Mouse (Mus musculus) limb, embryonic 13.5 days (tissue): Measurements from ENCODE around the gene Prdx5. TPM values are rescaled to one million over a fixed set of nuclear protein-coding genes. Genes with fewer than 3 reads are reported as not detected.

Experiments
- ATAC-seq: fragments of 200-750 bp; cut with Nextera tagmentation; 2 replicates; pipeline ENCODE4 v1.8.0; 2017; ENCODE audit warnings: low read depth, moderate number of reproducible peaks, moderate TSS enrichment; ENCODE audit not compliant: low FRiP score
- H3K27ac ChIP-seq: fragments of 300-500 bp; sonication (generic); 2 replicates; pipeline ENCODE4 v1.5.1; 2015; ENCODE audit warnings: inconsistent platforms, mild to moderate bottlenecking, moderate library complexity
- H3K27me3 ChIP-seq: fragments of 300-500 bp; sonication (generic); 2 replicates; pipeline ENCODE4 v1.6.1; 2015; ENCODE audit warnings: mild to moderate bottlenecking, inconsistent platforms
- H3K36me3 ChIP-seq: fragments of 300-500 bp; sonication (generic); 2 replicates; pipeline ENCODE4 v1.6.1; 2015; ENCODE audit warnings: inconsistent platforms, mild to moderate bottlenecking, moderate library complexity
- H3K4me1 ChIP-seq: fragments of 300-500 bp; sonication (generic); 2 replicates; pipeline ENCODE4 v1.6.1; 2015; ENCODE audit warnings: inconsistent platforms
- H3K4me2 ChIP-seq: fragments of 300-500 bp; sonication (generic); replicated peaks from 2 replicates; pipeline ENCODE4 v1.6.1; 2015; ENCODE audit warnings: inconsistent platforms, mild to moderate bottlenecking, moderate library complexity
- H3K4me3 ChIP-seq: fragments of 300-500 bp; sonication (generic); 2 replicates; pipeline ENCODE4 v1.5.1; 2015; ENCODE audit warnings: moderate library complexity, mild to moderate bottlenecking, inconsistent platforms
- H3K9ac ChIP-seq: fragments of 300-500 bp; sonication (generic); 2 replicates; pipeline ENCODE4 v1.6.1; 2015; ENCODE audit warnings: mild to moderate bottlenecking, inconsistent platforms
- H3K9me3 ChIP-seq: fragments of 300-500 bp; sonication (generic); 2 replicates; pipeline ENCODE4 v1.6.1; 2016; ENCODE audit warnings: inconsistent platforms
- WGBS: fragments of 180-500 bp; shearing (Covaris S2); methylation state at CpG from one replicate; pipeline ENCODE4 v1.1.7; 2015; 5-methylcytosine and 5-hydroxymethylcytosine counted together
- microRNA-seq: library from miRNA; unstranded; fragments of <30 nt; microRNA quantifications from one replicate; pipeline ENCODE4, GENCODE M21; 2016
- polyA plus RNA-seq: library from polyadenylated mRNA; unstranded; fragments of >200 nt; fragmentation: Nextera tagmentation; extraction: Ambion mirVana; gene quantifications from 2 replicates; pipeline ENCODE4 v1.2.1, GENCODE M21; 2015

The Prdx5 gene
- polyA plus RNA-seq, 1 experiment from 2014 or later, result 223 TPM

DNA sequence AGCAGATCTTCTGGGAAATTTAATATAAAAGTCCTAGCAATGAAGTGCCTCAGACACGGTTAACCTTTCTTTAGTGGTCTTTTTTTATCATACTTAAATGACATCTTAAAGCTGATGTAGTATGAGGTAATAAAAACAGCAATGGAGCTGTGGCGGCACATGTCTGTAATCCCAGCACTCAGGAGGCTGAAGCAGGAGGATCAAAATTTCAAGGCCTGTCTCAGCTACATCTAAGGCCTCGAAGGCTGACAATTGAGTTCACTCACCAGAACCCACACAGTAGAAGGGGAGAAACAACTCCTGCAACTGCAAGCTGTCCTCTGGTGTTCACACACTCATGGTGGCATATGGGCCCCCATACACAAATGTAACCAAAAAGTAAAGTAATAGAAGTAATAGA lies 49.9 kb downstream of the Prdx5 start:
- Histone ChIP-seq H3K9ac (no peak overlapping the region), H3K27me3 (peaks cover 15% of the 10 kb centered on the region), H3K27ac (no peak overlapping the region), H3K4me2 (no peak overlapping the region), H3K4me1 (peaks cover 12% of the 10 kb centered on the region), H3K36me3 (no peaks in the 10 kb centered on the region), H3K9me3 (no peaks in the 10 kb centered on the region), H3K4me3 (no peak overlapping the region)
- no peak for ATAC-seq
- 80% methylated on average over 3 of the region's 3 CpGs for WGBS

DNA sequence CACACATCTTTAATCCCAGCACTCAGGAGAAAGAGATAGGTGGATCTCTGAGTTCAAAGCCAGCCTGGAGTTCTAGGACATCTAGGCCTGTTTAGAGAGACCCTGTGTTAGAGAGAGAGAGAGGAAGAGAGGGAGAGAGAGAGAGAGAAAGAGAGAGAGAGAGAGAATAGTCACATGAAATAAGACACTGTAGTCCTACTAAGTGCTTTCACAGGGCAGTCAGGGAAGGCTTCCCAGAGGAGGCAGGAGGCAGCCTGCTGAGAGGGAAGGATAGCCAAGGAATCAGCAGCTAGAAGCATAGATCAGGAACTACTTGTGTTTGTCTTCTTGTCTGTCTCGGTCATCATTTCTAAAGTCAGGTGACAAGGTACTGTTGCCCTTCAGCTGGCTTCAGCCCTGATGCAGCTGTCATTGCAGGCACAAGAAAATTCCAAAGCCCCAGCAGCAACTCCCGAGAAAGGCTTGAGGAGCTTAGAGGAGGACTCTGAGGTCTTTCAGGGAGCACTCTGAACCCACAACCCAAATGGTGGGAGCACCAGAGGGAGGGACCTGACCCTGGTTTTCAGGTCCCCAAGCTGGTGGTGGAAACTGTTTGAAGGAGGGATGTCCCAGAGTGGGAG lies 50.8 kb downstream of the Prdx5 start:
- H3K27me3 ChIP-seq, result peaks cover 23% of the 10 kb centered on the region
- H3K4me3 ChIP-seq, result no peak overlapping the region
- ATAC-seq, result no peak
- peaks cover 13% of the 10 kb centered on the region for H3K4me1 ChIP-seq
- WGBS, result 74% methylated on average over 2 of the region's 2 CpGs
- H3K9me3 ChIP-seq, result no peaks in the 10 kb centered on the region
- H3K9ac ChIP-seq, result peak overlapping the region; percentile 8; the same call in 1 of the 2 replicates
- no peaks in the 10 kb centered on the region for H3K36me3 ChIP-seq
- H3K27ac ChIP-seq, result no peak overlapping the region
- H3K4me2 ChIP-seq, result no peak overlapping the region

DNA sequence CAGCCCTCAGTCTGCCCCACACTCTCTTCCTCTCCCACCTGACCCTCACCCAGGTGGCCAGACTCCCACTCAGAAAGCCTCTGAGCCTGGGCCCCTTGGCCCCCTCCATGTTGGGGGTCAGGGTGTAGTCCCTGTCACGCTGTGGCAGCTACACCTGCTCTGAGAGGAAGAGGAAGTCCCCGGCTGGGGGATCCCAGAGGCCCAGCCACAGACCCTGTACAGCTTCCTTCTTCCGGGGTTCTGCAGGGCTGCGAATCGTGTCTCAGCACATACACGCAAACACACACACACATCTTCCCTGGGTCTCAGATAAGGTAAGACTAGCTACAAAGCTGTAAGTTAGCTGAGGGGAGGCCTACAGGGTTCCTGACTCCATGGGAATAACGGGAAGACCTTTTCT lies 51.9 kb downstream of the Prdx5 start, which contains the start of gene Ccdc88b:
TSS of gene Ccdc88b (minus strand) at position 181 of the 400 bp plus-strand sequence.
- no peak within 1 kb of the TSS for H3K27ac ChIP-seq
- no peak for ATAC-seq
- peak within 1 kb of the TSS; percentile 8; the same call in 1 of the 2 replicates for H3K9ac ChIP-seq
- H3K36me3 ChIP-seq, result no peaks in the 10 kb centered on the region
- H3K27me3 ChIP-seq, result peaks cover 31% of the 10 kb centered on the region
- no peak within 1 kb of the TSS for H3K4me3 ChIP-seq
- no peaks in the 10 kb centered on the region for H3K9me3 ChIP-seq
- H3K4me2 ChIP-seq, result no peak within 1 kb of the TSS
- 79% methylated on average over 7 of the region's 7 CpGs for WGBS
- H3K4me1 ChIP-seq, result peaks cover 14% of the 10 kb centered on the region

DNA sequence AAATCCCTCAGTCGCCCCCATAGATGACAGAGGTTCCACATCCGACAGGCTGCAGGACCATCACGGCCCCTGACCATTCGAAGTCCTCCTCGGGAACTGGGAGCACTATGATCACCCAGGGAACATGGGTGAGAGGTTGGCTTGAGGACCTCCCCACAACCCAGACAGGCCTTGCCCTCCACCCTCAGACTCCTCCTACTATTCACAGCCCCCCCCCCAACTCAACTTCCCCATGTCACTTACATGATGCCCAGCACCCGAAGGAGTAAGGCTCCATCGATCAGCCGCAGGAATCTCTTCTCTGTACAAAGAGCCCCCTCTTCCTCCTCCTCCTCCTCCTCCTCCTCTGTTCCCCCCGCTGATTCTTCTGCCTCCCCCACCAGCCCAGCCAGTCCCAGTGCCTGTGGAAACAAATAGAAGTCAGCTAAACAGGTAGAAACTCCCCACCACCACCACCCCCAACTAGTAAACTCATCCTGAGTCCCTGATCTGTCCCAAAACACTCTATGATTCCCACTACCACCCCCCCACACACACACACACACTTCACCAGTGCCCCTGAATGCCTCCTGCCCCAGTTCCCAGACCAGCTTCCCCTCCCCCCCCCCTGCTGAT lies 52.4 kb downstream of the Prdx5 start:
- WGBS, result 74% methylated on average over 9 of the region's 9 CpGs
- Histone ChIP-seq H3K36me3 (no peaks in the 10 kb centered on the region), H3K27me3 (peaks cover 31% of the 10 kb centered on the region), H3K4me2 (no peak overlapping the region), H3K4me1 (peaks cover 20% of the 10 kb centered on the region), H3K27ac (no peak overlapping the region), H3K9ac (no peak overlapping the region), H3K4me3 (no peak overlapping the region), H3K9me3 (no peaks in the 10 kb centered on the region)
- no peak for ATAC-seq

DNA sequence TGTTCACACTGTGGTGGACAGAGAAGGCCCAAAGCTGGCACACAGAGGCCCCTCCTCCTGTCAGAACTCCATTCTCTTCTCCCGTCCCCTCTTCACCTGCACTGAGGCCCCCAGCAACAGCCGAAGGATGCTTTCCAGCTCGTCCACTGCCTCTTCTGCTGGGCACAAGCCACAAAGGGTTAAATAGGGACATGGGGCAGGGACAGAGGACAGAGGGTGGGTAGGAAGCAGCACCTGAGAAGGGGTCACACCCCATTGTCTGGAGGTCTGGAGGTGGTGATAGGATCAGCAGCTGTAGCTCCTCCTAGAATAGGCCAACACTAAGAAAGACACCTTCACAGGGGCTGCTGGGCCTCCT lies 52.9 kb downstream of the Prdx5 start:
- peaks cover 31% of the 10 kb centered on the region for H3K27me3 ChIP-seq
- WGBS, result 64% methylated on average over 3 of the region's 3 CpGs
- no peak overlapping the region for H3K4me3 ChIP-seq
- no peaks in the 10 kb centered on the region for H3K36me3 ChIP-seq
- no peak overlapping the region for H3K27ac ChIP-seq
- no peak overlapping the region for H3K9ac ChIP-seq
- H3K4me1 ChIP-seq, result peaks cover 22% of the 10 kb centered on the region
- H3K9me3 ChIP-seq, result no peaks in the 10 kb centered on the region
- no peak for ATAC-seq
- H3K4me2 ChIP-seq, result no peak overlapping the region

Small RNA genes lying within 50 kb of the gene (microRNA-seq; reads per million reads assigned to microRNA genes)
- gene Mir6990, result not detected

Other genes with a start within 250 kb of the Prdx5 start
- 20.7 and 21.4 TPM in 2 replicates for gene Rps6ka4, start 69.5 kb downstream of the Prdx5 start, polyA plus RNA-seq
- 1.1 and 1.2 TPM in 2 replicates for gene Ccdc88b, start 51.9 kb downstream of the Prdx5 start, polyA plus RNA-seq
- 165 and 176 TPM in 2 replicates for gene Trmt112, start 408 bp downstream of the Prdx5 start, polyA plus RNA-seq
- gene Esrra, start 11.7 kb upstream of the Prdx5 start, polyA plus RNA-seq, result 8.3 and 8.5 TPM in 2 replicates
- gene Catsperz, start 15.3 kb upstream of the Prdx5 start, polyA plus RNA-seq, result 2.2 and 3.0 TPM in 2 replicates
- gene Kcnk4, start 24.4 kb upstream of the Prdx5 start, polyA plus RNA-seq, result 0.49 and 0.85 TPM in 2 replicates
- gene Bad, start 31.8 kb upstream of the Prdx5 start, polyA plus RNA-seq, result 73.4 and 87.0 TPM in 2 replicates
- gene Gpr137, start 32.4 kb upstream of the Prdx5 start, polyA plus RNA-seq, result 28.6 and 33.0 TPM in 2 replicates
- 151 and 168 TPM in 2 replicates for gene Ppp1r14b, start 64.9 kb upstream of the Prdx5 start, polyA plus RNA-seq
- 36.8 and 40.0 TPM in 2 replicates for gene Plcb3, start 66.4 kb upstream of the Prdx5 start, polyA plus RNA-seq
- gene Fkbp2, start 70.4 kb upstream of the Prdx5 start, polyA plus RNA-seq, result 84.5 and 89.3 TPM in 2 replicates
- gene Vegfb, start 77.5 kb upstream of the Prdx5 start, polyA plus RNA-seq, result 53.6 and 59.6 TPM in 2 replicates
- 22.2 and 25.9 TPM in 2 replicates for gene Dnajc4, start 82.5 kb upstream of the Prdx5 start, polyA plus RNA-seq
- gene Nudt22, start 86.0 kb upstream of the Prdx5 start, polyA plus RNA-seq, result 24.0 and 25.8 TPM in 2 replicates
- 11.9 and 13.6 TPM in 2 replicates for gene Trpt1, start 86.0 kb upstream of the Prdx5 start, polyA plus RNA-seq
- 7.6 and 8.4 TPM in 2 replicates for gene Fermt3, start 109.4 kb upstream of the Prdx5 start, polyA plus RNA-seq
- 241 and 278 TPM in 2 replicates for gene Stip1, start 129.9 kb upstream of the Prdx5 start, polyA plus RNA-seq
- 12.3 and 13.3 TPM in 2 replicates for gene Macrod1, start 146.7 kb upstream of the Prdx5 start, polyA plus RNA-seq
- gene Flrt1, start 195.6 kb upstream of the Prdx5 start, polyA plus RNA-seq, result 7.7 and 8.1 TPM in 2 replicates